23 mouse cellular contexts compared by ENCODE assay signal in genomic region chr1:59917401-59917800, GRCm38 (mm10). TPM values are rescaled to one million over a fixed set of nuclear protein-coding genes. Genes with fewer than 3 reads are reported as not detected.
DNase-seq lines count a peak whose midpoint lies in the region; ATAC-seq and TF ChIP-seq lines count a peak whose summit lies in the region.
"Had no signal": no experiment of that assay in that cellular context is flagged by ENCODE, and none has a peak within 500 bp of the region (broad histone marks: within the 10 kb centered on the region; RNA-seq: fewer than 3 reads in every experiment).

No protein-coding gene starts in this region.

- no peak overlapping the region for H3K9ac ChIP-seq in heart, adult 2 months (ENCODE audit: low read depth, low read length)
- H3K9ac ChIP-seq: embryonic facial prominence, embryonic 12.5 days; forebrain, embryonic 13.5 days; hindbrain, embryonic 12.5 days; liver, postnatal 0 days had no signal

- ATAC-seq in inflammation-experienced regulatory T-cells, adult 6 months, result peak; percentile 47
- ATAC-seq: forebrain, embryonic 13.5 days; liver, postnatal 0 days; midbrain, embryonic 16.5 days had no signal

- no peaks in the 10 kb centered on the region; the same call in 1 of the 2 replicates for H3K4me1 ChIP-seq in thymus, adult 2 months (replicated peaks; ENCODE audit: control insufficient read depth, insufficient read depth, low read length)
- peaks cover 8% of the 10 kb centered on the region for H3K4me1 ChIP-seq in heart, adult 2 months (ENCODE audit: control insufficient read depth, insufficient read depth, low read length)

- H3K36me3 ChIP-seq in thymus, adult 2 months (ENCODE audit: control insufficient read depth, insufficient read depth, low read length), result no peaks in the 10 kb centered on the region
- H3K36me3 ChIP-seq in heart, adult 2 months (ENCODE audit: control insufficient read depth, insufficient read depth, low read length), result peaks cover 13% of the 10 kb centered on the region
- H3K36me3 ChIP-seq: embryonic facial prominence, embryonic 12.5 days; heart, embryonic 10.5 days; hindbrain, embryonic 12.5 days had no signal

- H3K27ac ChIP-seq in thymus, adult 2 months (ENCODE audit: control insufficient read depth, insufficient read depth, low read length), result no peak overlapping the region
- H3K27ac ChIP-seq in heart, adult 2 months, result no peak overlapping the region
- H3K27ac ChIP-seq: embryonic facial prominence, embryonic 12.5 days; forebrain, embryonic 13.5 days; heart, embryonic 10.5 days; hindbrain, embryonic 12.5 days had no signal

- TF ChIP-seq EP300 in heart, adult 2 months (IDR thresholded peaks at IDR 0.05; ENCODE audit: insufficient read depth, low read depth, low read length), result no peak

- peak; percentile 81 for DNase-seq in 416B (ENCODE audit: low read depth)
- peak; percentile 59 to 79 for DNase-seq in CD8-positive naive resting alpha-beta T cell, adult 2 months (ENCODE audit: low read depth in 2 of 2, low spot score in 2 of 2)
- DNase-seq in thymus, adult 2 months, result peak; percentile 16
- no peak for DNase-seq in spleen, adult 12 weeks (ENCODE audit: low spot score)
- DNase-seq in gastrocnemius, postnatal 4 days (ENCODE audit: low spot score in 2 of 2), result no peak
- no peak for DNase-seq in adrenal gland, adult 8-10 months
- DNase-seq in heart, adult 2 months, result no peak
- DNase-seq: adrenal gland, postnatal 36 days; B cell, adult 2 months; cerebellum, adult 11-12 months; cerebellum, postnatal 36 days; gastrocnemius, postnatal 14 days; layer of hippocampus, postnatal 36 days; left cerebral cortex, postnatal 4 days; liver, postnatal 0 days; lung, postnatal 10 days had no signal

- no peaks in the 10 kb centered on the region for H3K27me3 ChIP-seq in thymus, adult 2 months (ENCODE audit: control insufficient read depth, insufficient read depth, low read length)
- H3K27me3 ChIP-seq in heart, adult 2 months (ENCODE audit: control insufficient read depth, insufficient read depth, low read length), result no peaks in the 10 kb centered on the region
- H3K27me3 ChIP-seq: embryonic facial prominence, embryonic 12.5 days; forebrain, embryonic 13.5 days; hindbrain, embryonic 12.5 days had no signal

- no peak for TF ChIP-seq CTCF in thymus, adult 2 months (IDR thresholded peaks at IDR 0.05; ENCODE audit: borderline replicate concordance, control insufficient read depth, extremely low read depth, insufficient read depth, low read length, poor library complexity)
- no peak for TF ChIP-seq CTCF in heart, adult 2 months (IDR thresholded peaks at IDR 0.05)

- TF ChIP-seq POLR2A in thymus, adult 2 months (IDR thresholded peaks at IDR 0.05; ENCODE audit: control insufficient read depth, extremely low read depth, insufficient read depth, low read length, poor library complexity), result no peak
- TF ChIP-seq POLR2A in heart, adult 2 months (IDR thresholded peaks at IDR 0.05; ENCODE audit: insufficient read depth, low read depth, low read length), result no peak

- intact Hi-C loops in heart, adult 2 months (cut with DNase I), result loop anchor here (5.0 kb wide), 1 partner anchor 45 kb away; no protein-coding TSS in a partner anchor

- H3K79me2 ChIP-seq in heart, adult 2 months (replicated peaks; ENCODE audit: control insufficient read depth, insufficient read depth, low read length), result peaks cover 7% of the 10 kb centered on the region

- WGBS in thymus, adult 2 months, result 39% methylated on average over 3 of the region's 3 CpGs
- 76% methylated on average over 3 of the region's 3 CpGs for WGBS in heart, adult 2 months

- no peak overlapping the region for H3K4me3 ChIP-seq in thymus, adult 2 months (ENCODE audit: control insufficient read depth, insufficient read depth, low read length)
- no peak overlapping the region for H3K4me3 ChIP-seq in heart, adult 2 months
- H3K4me3 ChIP-seq: embryonic facial prominence, embryonic 12.5 days; erythroblast, embryonic 14.5 days; forebrain, embryonic 13.5 days; heart, embryonic 10.5 days; hindbrain, embryonic 12.5 days had no signal

RNA-seq across cellular contexts. Expression of gene Fam117b, which starts 4.6 kb away (rescaled TPM):
- polyA plus RNA-seq in inflammation-experienced regulatory T-cells, adult 6 months (2017; shearing (Covaris generic)), result 10 to 100 TPM; 14.7 to 26.3 (median 15.4) TPM
- 9.7 and 13.2 TPM in 2 replicates for polyA plus RNA-seq in thymus, adult 2 months (2012; rRNA removed)
- 10 to 100 TPM in 1 of 2 experiments, 1 to 10 TPM in 1; 9.8 to 10.6 TPM for total RNA-seq in gastrocnemius, postnatal 4 days (2021)
- 10 to 100 TPM; 39.3 to 54.0 (median 45.2) TPM for total RNA-seq in adrenal gland, adult 8-10 months (2022)
- total RNA-seq in heart, adult 2 months (2021), result 10 to 100 TPM; 10.6 to 24.6 TPM
- 5.2 and 6.1 TPM in 2 replicates for polyA plus RNA-seq in heart, adult 2 months (2012; rRNA removed)

Comparison
In these comparisons a context has a peak if more than half of its experiments do, and no peak if none do; other contexts are left out.
1. DNase-seq: peak in 416B (single experiment), CD8-positive naive resting alpha-beta T cell, adult 2 months (2 of 2) and thymus, adult 2 months (single experiment); none in spleen, adult 12 weeks (single experiment), gastrocnemius, postnatal 4 days (0 of 2), adrenal gland, adult 8-10 months (single experiment) and heart, adult 2 months (0 of 2).